Mouse (Mus musculus): ENCODE results near the gene Zfp605.
A peak's percentile ranks its signal among the peaks of the same experiment; 100 is the strongest.
"Not testable (repeated sequence)": the region's sequence is repeated elsewhere in the genome, so short reads cannot be mapped to it uniquely, and the experiment has no call there.

Gene Zfp605

GRCm38 (mm10) chr5:110107581-110108304 is 2.1 kb upstream of the Zfp605 start, which contains the start of gene Gtpbp6:
Gene Gtpbp6, minus strand, starts transcription at chr5:110108197.
- peak; percentile 96 for DNase-seq (ENCODE audit: low spot score)

- DNase-seq (ENCODE audit: low spot score), result no peak
These were observed 1.6 kb upstream of the Zfp605 start for GRCm38 (mm10) chr5:110108305-110108628.

DNA sequence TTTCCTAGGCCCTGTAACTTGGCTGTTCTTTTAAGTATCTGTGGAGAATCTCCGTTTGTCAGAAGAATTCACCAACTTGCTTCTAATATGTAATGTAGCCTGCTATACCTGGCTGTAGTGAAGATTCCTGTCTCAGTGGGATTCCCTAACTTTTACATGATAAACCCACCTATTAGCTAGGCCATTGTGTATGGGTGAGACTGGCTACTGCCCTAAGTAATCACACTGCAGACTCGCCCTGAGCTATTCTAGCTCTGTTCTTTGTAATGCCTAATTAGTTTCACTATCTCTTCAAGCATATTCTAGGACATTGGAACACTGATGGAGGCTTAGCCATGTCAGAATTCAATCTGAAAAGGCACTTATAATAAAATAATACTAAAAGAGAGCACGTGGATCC is 12.5 kb downstream of the Zfp605 start:
- not testable (repeated sequence) for DNase-seq (ENCODE audit: low spot score)

GRCm38 (mm10) chr5:110135293-110136086 is 25.6 kb downstream of the Zfp605 start, which contains the start of gene Chfr:
Gene Chfr, plus strand, starts transcription at chr5:110135842.
- DNase-seq (ENCODE audit: low spot score), result peak; percentile 98

GRCm38 (mm10) chr5:110136087-110136464 is 26.2 kb downstream of the Zfp605 start:
- DNase-seq (ENCODE audit: low spot score), result peak; percentile 7

GRCm38 (mm10) chr5:110137816-110138215 is 27.9 kb downstream of the Zfp605 start:
- no peak for DNase-seq (ENCODE audit: low spot score)

DNA sequence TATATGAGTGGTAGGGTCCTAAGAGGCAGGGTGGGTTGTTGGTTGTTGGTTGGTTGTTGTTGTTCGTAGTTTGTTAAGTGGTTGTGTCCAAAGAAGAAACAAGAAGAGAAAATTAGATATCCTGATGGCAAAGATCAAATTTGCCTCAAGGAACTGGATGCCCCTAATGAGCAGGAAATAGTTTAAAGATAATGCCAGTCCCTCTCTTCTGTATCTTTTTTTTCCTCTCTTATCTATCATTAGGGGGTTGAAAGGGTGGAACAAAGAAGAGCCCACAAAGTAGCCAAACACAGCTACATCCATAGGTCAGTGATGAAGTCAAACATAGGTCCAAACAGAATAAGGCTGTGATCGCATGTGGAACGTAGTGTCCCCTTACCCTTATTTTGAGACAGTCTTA is 29.4 kb downstream of the Zfp605 start:
- DNase-seq (ENCODE audit: low spot score), result no peak

- DNase-seq (ENCODE audit: low spot score), result no peak
These were observed 30.5 kb downstream of the Zfp605 start for GRCm38 (mm10) chr5:110140424-110140823.

DNA sequence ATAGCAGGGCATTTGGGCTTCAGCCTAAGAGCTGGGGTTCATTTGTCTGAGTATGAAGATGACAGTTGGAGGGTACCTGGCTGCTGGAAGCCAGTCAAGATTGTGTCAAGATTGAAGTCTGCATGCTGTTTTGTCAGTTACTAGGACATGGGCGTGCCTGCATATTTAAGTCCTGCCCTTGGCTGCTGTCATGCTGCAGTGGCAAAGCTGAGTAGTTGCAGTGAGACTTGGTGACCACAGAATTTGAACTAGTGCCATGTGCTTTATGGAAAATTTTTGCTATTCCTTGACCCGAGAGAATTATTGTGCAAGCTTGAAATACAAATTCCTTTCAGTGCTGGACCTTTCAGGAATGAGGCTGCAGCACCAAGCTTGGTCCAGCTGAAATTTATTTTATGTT is 32.4 kb downstream of the Zfp605 start:
- no peak for DNase-seq (ENCODE audit: low spot score)

DNA sequence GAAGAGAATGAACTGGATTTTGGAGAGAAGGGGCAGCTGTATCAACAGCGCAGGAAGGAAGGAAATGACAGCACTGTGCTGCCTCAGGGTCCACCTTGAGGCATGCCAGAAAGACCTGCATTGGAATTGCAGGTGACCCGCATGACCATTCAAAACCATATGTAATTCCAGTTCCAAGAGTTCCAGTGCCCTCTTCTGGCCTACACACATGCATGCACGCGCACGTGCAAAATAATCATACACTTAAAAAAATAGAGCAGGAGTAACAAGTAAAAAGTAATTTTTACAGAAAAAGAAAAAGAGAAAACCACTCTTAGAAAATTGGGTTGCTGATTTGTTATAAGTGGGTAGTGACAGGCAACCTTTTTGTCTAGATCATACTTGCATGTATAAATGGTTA is 33.1 kb downstream of the Zfp605 start:
- DNase-seq (ENCODE audit: low spot score), result peak; percentile 16

GRCm38 (mm10) chr5:110169374-110169773 is 59.5 kb downstream of the Zfp605 start:
- DNase-seq (ENCODE audit: low spot score), result no peak

DNA sequence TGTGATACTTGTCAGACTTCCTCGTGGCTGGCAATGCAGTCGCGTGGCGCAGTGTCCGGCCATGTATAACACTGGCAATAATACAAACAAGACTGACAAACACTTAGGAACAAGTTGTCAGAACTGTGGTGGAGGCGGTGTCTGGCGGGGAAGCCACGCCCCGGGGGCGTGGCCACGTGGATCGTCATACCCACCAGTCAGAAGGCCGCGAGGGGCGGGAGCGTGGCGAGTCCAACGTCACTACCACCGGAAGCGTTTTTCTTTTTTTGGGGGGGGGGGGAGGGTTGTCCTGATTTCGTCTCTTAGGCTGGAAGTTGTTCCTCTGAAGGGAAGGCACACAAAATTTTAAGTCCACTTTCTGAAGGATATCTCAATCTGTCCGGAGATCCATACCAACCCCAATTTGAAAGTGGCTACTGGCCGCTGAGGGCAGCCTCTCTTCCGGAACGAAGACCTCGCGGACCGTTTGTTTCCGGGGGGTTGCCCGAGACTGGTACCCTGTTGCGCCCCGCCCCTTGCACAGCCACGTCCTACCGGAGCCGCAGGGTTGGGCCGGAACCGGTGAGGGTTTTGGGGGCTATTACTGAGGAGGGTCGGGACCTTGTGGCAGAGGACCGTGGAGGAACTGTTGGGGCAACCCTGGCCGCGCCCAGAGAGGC is 66.6 kb downstream of the Zfp605 start, which contains the start of gene Golga3:
TSS of gene Golga3 (plus strand) at position 340 of the 659 bp plus-strand sequence.
- DNase-seq (ENCODE audit: low spot score), result peak; percentile 83

- peak; percentile 12 for DNase-seq (ENCODE audit: low spot score)
These were observed 67.1 kb downstream of the Zfp605 start for GRCm38 (mm10) chr5:110177021-110177420.

DNA sequence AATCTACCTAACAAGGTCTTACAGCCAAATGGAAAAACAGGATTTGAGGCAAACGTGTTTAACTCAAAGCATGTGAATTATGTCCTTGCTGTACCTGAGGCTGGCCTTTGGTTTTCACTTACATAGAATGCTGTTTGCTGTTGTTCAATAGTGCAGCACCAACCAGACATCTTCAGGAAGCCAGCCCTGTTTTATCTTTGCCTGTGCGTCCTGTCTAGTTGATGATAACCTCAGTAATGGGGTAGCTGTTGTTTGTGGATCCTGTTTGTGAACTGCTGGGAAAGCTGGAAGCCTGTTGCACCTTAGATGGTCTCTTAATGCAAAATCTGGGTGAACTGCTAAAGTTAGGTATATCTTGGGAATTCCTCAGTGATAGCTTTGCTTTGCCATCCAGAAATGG is 68.7 kb downstream of the Zfp605 start:
- no peak for DNase-seq (ENCODE audit: low spot score)

All from embryo, embryonic 10 days (tissue).